Mouse (Mus musculus): ENCODE results near the gene Elk4.
A peak's percentile ranks its signal among the peaks of the same experiment; 100 is the strongest.

Gene Elk4

DNA sequence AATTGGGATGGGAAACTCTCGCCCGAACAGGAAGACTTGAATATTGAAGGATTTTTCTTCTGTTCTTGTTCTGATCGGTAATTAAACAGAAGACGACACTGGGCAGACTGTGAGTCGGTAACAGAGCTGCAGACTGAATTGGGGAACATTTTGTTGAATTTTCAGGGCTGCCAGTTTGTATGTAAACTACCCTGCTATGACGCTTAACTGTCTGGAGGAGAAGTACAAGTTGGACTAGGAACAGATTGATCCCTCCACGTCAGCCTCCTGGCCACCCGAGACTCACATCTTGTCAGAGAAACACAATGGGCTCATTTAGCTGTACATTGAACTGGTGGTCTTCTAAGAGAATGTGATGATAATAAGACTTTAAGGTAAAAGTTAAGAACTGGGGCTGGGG lies 5.5 kb downstream of the Elk4 start:
- no peak for DNase-seq (ENCODE audit: low read depth, low spot score)

DNA sequence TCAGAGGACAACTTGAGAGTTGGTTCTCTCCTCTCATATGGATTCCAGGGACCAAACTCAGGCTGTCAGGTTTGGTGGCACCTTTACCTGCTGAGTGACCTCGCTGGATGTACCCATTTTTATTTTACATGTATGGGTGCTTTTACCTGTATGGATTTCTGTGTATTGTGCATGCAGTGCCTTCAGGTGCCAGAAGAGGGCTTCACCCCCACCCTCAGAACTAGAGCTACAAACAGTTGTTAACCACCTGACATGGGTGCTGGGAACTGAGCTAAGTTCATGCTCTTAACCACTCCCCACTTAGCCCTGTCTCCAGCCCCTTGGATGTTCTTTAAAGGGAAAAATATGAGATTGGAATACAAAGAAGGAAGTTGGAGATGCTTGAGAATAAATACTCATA lies 7.4 kb downstream of the Elk4 start:
- DNase-seq (ENCODE audit: low read depth, low spot score), result peak; percentile 47

DNA sequence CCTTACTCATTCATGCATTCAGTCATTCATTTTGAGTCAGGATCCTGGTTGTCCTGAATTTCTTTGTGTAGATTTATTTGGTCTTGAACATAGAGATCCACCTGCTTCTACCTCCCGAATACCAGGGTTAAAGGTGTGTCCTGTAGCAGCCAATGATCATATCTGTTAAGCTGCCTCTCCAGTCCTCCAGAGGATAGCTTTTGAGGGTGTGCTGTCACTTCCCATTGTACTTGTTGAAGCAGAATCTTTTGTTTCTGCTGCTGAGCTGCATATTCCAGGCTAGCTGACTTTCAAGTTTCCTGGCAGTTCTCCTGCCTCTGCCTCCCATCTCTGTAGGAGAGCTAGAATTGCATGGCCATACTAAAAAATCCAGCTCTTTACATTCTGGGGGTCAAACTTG lies 9.3 kb downstream of the Elk4 start:
- no peak for DNase-seq (ENCODE audit: low read depth, low spot score)

DNA sequence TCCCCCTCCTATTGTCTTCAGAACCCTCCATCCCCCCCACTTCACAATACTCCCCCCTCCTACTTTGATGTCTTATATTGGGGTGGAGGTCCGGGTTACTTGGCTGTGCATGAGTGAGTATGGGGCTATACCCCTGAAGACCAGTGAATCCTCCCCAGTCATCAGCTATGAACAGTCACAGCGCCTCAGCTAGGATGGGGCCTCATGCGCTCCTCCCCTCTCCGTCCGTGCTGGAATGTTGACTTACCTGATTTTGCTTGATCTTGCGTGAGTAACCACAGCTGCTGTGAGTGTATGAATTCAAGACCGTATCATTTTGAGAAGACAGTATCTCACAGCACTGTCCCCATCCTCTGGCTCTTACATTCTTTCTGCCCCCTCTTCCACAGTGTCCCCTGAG lies 12.5 kb downstream of the Elk4 start:
- no peak for DNase-seq (ENCODE audit: low read depth, low spot score)

DNA sequence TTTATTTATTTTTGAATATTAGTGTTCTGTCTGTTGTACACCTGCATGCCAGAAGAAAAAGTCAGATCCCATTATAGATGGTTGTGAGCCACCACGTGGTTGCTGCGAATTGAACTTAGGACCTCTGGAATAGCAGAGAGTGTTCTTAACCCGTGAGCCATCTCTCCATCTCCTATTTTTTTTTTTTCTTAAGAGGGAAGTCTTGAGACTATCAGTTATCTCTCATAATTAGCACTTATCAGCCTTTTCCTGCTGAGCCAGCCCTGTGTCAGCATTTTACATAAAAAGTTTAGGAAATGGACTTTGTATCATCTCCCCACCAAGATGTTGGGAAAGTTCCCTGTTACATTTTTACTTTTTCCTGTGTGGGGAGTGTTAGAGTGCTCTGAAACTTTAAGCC lies 14.7 kb downstream of the Elk4 start:
- DNase-seq (ENCODE audit: low read depth, low spot score), result no peak

DNA sequence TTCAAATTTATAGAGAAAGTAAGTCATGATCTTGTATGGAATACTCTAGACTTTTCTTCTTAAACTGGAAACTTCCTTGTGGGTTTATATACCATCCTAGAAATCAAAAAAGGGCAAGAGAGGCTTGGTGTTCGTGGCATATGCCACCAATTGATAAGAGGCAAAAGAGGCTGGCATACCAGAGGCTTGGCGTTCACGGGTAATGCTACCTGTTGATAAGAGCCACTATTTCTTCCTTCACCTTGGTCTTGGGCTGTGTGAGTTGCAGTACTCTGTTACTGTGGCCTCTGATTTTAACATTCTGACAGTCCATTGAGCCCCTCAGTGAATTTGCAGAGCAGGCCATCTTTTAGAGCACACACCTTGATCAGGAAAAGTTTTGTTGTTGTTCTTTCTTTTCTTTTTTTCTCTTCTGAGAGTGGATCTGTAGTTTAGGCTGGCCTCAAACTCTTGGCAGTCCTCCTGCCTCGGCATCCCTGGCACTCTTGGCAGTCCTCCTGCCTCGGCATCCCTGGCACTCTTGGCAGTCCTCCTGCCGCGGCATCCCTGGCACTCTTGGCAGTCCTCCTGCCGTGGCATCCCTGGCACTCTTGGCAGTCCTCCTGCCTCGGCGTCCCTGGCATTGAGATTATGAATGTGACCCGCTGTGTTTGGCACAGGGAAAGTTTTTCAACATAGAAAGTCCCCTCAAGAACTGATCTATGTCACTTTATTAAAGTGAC lies 19.7 kb downstream of the Elk4 start:
- DNase-seq (ENCODE audit: low read depth, low spot score), result no peak

DNA sequence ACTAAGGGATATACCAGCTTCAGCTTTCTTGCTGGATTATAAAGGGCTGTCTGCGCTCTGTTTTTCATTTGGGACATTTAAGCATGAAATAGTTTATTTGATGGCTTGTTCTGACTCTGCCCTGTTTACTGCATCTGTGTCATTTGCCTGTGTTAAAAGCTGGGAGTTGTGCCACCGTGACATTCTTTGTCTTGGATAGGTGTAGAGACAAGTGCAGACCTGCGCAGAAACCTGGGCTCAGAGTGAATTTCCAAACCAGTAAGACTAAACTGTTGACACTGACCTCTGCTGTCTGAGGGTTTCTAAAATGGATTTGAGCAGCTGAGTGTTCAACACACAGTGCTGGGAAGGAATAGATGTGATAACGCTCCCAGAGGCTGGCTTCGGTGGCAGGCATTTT lies 20.6 kb downstream of the Elk4 start:
- no peak for DNase-seq (ENCODE audit: low read depth, low spot score)

DNA sequence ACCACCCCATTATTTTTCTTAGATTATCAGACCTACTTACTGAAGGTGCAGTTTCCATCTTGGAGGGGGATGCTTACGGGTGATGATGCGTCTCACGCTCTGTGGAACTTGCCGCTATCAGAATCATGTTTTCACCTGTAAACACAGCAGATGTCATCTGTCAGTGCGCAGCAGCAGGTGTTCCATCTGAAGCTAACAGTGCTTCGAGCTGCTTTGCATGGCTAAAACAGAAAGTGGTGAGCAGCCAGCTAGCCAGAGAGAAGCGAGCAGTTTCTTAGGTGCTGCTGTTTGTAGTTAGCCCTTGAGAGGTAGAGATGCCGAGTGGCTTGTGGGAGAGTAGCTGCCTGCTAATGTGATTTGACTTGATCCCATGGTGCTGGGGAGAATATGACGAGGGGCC lies 21.0 kb downstream of the Elk4 start:
- peak; percentile 86 for DNase-seq (ENCODE audit: low read depth, low spot score)

DNA sequence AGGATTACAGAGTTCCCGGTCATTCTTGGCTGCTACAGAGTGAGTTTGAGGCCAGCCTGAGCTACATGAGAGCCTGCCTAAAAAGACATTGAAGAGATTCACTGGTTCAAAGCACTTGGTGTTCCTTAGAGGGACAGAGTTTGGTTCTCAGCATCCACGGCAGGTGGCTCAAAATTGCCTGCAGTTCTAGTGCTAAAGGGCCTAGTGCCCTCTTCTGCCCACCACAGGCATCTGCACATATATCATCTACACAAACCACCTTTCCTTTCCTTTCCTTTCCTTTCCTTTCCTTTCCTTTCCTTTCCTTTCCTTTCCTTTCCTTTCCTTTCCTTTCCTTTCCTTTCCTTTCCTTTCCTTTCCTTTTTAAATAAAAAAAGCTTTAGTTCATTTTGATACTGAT lies 23.2 kb downstream of the Elk4 start:
- no peak for DNase-seq (ENCODE audit: low read depth, low spot score)

DNA sequence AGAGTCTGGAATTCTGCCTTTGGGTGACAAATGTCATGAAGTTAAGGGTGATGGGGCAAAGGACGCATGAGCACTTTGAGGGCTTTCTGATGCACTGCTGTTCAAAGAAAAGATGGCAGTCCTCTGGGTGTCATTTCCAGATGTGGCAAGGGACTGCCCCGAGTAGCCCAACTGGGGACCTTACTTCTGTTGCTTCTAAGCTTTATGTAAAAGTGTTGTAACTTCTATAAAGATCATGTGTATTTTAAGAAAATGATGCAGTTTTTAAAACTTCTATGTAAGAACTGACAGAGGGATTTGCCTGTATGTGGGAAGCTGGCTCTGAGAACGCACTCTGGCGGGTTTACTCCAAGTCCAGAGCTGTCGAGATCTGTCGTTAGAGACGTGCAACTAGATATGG lies 24.8 kb downstream of the Elk4 start:
- DNase-seq (ENCODE audit: low read depth, low spot score), result no peak

DNA sequence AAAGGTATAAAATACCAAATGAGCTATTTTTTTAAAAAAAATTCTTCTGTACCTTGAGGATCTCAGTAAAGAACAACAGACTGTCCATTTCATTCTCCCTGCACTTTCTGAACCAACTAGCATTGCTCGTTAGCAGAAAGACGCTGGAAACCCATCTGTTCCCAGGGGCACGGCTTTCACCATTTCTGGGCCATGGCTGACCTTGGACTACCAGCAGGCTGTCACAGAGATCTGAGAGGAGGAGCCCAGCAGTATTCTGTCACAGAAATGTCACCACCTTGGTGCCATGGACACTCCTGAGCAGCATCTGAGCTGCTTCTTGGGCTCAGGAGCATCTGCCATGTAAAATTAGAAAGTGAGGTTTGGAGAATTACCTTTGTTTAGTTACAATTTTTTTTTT lies 30.3 kb downstream of the Elk4 start:
- no peak for DNase-seq (ENCODE audit: low read depth, low spot score)

DNA sequence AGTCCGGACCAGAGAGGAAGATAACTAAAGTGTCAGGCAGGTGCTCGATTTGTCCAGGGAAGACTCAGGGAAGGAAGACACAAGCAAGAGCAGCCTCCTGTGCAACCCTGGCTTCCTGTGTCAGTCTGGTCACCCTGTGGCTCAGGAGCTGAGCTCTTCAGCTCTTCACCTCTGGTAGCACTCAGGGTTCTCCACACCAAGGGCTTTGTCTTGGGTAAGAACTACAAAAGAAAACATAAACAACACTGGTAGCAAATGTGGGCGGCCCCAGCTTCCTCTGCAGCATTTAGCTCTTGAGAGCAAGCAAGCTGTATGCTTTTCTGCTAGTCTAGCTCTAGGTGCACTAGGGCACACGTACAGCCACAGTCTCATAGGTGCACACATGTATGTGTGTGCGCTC lies 31.3 kb downstream of the Elk4 start:
- no peak for DNase-seq (ENCODE audit: low read depth, low spot score)

DNA sequence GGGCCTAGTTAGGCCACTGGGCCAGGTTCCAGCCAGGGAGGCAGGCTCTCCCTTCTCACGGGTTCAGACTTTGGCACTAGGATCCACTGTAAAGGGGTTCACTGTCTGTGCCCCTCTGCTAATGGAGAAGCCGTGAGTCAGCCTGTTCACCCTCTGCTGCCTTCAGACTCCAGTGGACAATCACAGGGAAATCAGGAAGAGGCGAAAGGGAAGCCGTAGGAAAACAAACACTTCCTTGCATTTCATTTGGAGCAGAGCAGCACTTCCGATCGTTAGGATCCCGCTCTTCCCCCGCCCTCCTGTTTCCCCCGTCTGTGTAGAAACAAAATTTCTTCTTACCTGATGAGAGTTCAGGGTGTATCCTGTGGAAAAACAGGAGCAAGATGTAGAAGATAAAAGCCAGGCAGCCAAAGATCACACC lies 32.8 kb downstream of the Elk4 start:
- DNase-seq (ENCODE audit: low read depth, low spot score), result no peak

DNA sequence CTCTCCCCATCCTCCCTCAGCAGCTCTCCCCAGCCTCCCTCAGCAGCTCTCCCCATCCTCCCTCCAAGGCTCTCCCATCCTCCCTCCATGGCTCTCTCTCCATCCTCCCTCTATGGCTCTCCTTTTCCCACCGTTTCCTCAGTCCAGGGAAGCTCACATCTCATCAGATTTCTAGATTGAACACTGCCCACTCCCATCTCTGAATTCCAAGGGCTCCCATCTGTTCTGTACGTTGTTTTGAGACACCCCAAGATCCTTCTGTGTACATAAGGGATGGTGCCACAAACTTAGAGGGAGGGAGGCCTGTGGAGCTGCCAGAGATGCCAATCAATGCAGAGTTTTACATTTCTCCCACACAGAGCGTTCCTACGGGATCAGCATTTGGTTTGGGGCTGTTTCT lies 36.4 kb downstream of the Elk4 start:
- no peak for DNase-seq (ENCODE audit: low read depth, low spot score)

DNA sequence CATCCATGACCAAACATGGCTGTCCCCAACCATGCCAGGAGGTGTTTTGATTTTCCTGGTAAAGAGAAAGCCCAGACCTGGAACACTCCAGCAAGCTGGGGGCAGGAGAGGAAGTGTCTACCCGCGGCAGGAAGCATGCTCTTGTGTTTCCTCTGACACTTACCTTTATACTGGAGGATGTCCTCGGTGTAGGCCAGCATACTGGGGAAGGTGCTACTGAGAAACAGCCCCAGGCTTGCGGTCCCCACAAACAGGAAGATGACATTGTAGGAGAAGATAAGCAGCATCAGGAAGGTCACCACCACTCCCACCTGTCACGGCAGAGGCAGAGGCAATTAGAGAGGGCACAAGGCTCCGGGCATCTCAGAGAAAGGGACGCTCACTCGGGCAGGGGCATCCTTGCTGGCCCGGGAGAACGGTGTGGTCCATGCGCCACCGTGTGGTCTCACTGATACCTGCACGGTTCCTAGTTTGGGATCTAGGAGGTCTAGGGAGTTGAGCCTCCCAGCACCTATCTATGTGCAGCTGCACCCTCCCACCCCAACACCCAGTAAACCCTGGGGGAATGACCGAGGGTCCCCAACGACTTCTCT lies 38.8 kb downstream of the Elk4 start:
- DNase-seq (ENCODE audit: low read depth, low spot score), result peak; percentile 75

DNA sequence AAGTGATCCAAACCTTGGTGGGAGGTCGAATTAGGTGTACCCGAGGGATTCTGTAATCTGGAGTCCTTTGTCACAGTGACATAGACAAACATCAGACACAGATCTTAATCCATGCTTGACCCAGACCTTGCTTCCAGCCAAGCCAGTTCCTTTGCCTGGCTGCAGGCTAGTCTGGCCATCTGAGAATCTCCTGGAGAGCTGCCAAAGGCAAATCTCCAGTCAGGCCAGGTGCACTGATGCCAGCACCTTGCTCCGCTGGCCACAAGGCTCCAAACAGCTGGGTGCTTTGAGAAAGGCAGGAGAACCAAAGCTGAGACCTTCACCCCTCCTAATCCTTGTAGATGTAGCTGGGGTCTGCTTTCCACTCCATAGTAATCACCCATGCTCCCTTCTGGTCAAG lies 44.3 kb downstream of the Elk4 start:
- DNase-seq (ENCODE audit: low read depth, low spot score), result no peak

DNA sequence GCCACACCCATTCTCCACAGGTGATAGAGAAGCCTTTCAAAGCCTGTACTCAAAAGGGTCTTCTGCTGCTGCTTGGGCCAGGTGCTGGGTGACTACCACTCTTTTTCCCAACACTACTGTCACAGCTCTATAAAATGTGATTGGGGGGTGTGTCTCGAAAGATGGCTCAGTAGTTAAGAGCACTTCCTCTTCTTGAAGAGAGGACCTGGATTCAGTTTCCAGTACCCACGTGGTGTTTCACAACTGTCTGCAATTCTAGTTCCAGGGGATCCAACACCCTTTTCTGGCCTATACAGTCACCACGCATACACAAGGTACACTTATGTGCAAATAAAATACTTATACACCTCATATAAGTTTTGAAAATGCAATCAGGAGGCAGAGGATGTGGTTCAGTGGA lies 47.0 kb downstream of the Elk4 start:
- DNase-seq (ENCODE audit: low read depth, low spot score), result peak; percentile 79

DNA sequence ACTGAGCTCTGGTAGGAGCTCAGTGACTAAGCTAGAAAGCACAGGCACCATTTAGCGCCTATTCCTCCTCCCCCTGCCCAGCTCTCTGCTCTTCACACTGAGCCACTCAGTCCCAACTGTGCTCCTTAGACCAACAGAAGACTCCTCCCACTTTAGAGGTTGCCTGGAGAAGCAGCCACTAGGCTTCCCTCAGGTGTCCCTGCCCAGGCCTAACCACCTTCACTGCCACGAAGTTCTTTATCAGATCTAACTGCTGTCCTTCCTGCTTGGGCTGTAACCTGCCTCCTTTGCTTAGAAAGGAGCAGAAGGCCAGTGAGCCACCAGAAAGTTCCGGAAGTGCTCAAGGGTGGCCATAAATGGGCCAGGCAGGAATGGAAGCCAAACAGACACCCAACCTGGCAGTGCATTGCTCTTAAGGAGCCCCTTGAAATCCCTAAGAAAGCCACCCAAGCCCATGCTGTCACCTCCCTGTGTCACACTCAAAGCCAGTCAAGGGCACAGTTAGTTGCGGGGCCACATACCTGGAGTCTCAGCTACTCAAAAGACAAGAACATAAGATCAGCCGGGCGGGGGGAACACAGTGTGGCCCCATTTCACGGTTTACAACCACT lies 47.8 kb downstream of the Elk4 start:
- DNase-seq (ENCODE audit: low read depth, low spot score), result no peak

DNA sequence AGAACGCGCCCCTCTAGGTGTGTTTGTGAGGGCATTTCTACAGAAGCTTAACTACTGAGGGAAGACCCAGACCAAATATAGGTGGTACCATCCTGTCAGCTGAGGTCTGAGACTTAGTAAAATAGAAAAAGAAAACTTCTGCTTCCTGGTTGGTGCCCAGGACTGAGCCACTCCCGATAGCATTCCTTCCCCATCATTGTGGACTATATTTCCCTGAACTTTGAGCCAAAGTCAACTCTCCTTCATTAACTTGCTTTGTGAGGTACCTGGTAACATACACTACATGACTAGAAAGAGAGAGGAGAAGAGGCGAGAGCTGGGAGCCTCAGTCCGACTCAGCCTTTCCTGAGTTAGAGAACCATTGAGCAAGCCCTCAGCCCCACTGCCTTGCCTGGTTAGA lies 51.2 kb downstream of the Elk4 start:
- no peak for DNase-seq (ENCODE audit: low read depth, low spot score)

DNA sequence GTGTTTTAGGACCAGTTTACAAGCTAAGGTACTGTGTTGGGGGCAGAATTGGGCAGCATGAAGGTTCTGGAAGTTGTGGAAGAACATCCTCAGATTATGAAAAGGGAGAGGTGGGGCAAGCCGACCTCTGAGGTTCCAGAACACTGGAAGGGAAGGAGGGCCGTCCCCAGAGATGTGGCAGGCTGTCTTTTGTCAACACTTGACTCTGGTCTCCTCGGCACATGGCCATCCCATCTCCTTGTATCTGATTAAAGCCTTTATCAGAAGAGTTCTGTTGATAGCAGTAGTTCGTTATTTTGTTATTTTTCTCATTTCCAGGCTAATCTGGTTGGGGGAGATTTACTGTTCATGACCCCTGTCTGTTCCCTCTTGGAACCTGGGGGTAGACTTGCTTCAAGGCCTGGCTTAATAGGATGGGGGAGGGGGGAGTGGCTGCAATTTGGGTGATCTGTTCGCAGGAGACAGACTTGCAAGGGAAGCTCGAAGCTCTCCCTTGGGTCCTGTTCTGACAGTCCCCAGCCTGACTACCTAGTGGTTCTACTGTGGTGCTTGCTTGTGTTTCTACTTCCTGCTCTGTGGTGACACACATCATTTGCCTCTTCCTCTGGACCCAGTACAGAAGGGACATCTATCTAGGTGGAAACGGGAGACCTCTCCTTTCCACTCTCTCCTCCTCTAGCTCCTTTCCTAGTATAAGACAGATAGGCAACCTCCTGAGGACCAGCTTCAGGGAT lies 52.8 kb downstream of the Elk4 start:
- DNase-seq (ENCODE audit: low read depth, low spot score), result peak; percentile 22

DNA sequence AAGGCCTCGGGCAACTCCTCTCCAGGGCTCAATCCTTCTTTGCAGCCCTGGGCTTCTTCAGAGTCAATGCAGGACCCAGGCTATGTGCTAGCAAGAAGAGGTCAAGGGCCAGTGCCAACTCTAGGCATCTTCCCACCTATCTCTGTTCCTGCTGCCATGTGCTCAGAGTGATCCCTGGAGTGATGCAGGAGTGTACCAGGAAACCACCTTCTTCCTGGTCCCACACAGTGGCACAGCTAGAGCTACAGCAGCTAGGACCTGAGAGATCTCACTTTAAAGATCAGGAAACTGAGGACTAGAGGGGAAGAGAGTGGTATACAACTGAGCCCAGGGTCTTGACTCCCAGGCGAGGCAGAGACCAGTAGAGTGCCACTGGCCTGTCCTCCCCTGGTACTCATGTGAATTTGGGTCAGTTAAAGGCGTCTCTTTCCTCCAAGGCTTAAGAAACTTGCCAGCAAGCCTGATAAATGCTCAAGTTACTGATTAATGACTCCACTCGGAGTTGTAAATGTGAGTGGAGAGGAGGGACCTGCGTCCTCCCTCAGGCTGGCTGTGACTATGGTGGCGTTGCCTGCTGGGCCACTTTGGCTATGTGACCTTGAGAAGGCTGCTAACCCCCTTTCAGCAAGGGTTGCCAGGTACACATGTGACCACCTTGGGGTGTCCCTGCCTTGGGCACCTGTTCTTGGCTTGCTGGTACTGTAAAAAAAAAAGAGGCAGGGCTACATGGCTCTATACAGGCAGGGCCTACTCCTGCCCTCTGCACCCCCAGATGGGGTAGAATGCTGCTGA lies 54.5 kb downstream of the Elk4 start:
- DNase-seq (ENCODE audit: low read depth, low spot score), result no peak

DNA sequence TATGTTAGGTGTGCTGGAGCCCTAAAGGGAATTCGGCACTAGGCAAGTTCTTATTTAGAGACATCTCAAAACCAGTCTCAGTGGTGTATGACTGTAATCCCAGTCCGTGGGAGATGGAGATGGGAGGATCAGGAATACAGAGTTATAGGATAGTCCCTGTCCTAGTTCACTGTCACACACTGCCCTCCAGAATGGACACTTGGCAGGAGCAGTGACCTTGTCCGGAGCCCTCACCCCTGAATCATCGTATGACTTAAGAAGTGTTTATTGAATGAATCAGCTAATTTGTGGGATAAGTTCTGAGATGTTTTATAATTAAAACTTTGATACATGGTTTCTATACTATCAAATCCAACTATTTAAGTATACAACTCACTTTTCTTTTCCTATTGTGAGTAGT lies 55.7 kb downstream of the Elk4 start:
- DNase-seq (ENCODE audit: low read depth, low spot score), result no peak
